Mouse (Mus musculus): ENCODE data around the gene Hyal3.
"Not testable (repeated sequence)": the region's sequence is repeated elsewhere in the genome, so short reads cannot be mapped to it uniquely, and the experiment has no call there.

Hyal3 gene

DNA sequence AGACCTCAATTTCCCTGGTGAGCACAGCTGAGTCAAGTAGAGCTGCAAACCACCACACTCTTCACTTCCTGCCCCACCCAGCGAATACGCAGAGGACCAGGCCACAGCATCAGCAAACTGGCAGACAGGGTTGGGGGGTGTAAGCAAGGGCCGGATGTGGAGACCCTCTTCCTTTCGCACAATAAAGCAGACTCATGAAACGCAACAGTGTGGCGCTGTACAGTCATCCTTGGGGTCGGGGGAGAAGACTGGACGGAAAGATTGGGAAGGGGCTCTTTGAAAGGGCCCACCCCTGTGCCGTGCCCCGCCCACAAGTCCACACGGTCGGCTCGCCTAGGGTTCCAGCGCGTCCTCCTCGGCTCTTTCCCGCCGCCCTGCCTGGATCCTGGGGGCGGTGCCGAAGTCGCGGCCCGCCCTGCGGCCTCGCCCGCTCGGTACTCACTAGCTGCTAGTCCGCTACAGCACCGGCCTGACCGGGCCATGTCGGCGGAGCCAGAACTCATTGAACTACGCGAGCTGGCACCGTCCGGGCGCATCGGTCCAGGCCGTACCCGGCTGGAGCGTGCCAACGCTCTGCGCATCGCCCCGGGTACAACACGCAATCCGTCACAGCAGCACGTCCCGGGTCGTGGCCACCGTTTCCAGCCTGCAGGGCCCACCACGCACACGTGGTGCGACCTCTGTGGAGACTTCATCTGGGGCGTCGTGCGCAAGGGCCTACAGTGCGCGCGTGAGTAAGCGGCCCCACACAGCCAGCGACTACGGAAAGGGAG lies 29.3 kb upstream of the Hyal3 start, which contains the start of gene Rassf1:
Gene Rassf1, plus strand, starts transcription at position 439 of the 773 bp plus-strand sequence.
- DNase-seq, result peak; percentile 87

DNA sequence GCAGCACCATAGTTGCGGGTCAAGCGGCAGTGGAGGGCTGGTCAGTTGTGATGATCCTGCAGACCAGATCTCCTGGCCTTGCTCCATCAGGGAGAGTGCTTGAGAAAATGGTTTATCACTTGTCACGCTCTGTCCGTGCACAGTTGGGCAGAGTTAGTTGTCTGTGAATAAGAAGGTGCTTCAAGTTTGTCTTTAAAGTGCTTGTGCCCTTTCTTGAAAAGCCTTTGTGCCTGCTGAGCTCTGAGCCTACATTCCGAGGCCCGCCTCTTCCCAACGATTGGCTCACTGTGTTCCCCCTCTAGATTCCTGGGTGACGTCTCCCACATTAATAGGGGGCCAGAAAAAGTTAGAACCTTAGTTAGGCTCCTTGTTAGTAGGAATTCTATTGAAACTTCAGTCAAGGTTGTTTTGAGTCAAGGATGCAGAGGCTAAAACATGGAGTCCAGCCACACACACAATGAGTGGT lies 28.7 kb upstream of the Hyal3 start:
- peak; percentile 41 for DNase-seq

DNA sequence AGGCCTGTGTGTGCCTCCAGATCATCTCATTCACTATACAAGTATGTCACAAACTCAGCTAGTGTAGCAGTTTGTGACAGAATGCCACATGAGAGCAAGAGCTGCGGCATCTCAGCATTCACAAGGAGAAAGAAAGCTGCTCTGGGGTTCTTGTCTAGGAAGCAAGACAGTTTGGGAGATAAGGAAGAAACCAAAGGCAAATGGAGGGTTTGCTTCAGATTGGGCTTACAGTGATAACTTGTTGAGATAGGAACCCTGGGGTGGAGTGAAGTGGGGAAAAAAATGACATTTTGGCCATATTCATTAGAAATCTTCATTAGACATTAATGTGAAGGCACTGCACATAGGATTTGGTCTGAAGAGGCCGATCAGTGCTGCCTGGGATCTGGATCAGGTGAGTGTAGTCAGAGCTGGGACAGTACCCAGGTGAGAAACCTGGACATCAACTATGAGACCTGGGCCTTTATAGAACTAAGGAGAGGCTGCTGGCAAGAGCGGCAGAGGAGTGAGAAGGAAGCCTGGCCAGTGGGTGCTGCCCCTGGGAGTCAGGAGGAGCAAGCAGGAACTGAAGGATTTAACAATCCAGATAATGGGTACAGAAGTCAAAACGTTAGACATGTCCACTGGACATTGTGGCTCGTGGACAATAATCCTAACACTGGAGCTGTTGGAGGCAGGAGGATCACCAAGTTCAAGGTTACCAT lies 27.8 kb upstream of the Hyal3 start:
- no peak for DNase-seq

DNA sequence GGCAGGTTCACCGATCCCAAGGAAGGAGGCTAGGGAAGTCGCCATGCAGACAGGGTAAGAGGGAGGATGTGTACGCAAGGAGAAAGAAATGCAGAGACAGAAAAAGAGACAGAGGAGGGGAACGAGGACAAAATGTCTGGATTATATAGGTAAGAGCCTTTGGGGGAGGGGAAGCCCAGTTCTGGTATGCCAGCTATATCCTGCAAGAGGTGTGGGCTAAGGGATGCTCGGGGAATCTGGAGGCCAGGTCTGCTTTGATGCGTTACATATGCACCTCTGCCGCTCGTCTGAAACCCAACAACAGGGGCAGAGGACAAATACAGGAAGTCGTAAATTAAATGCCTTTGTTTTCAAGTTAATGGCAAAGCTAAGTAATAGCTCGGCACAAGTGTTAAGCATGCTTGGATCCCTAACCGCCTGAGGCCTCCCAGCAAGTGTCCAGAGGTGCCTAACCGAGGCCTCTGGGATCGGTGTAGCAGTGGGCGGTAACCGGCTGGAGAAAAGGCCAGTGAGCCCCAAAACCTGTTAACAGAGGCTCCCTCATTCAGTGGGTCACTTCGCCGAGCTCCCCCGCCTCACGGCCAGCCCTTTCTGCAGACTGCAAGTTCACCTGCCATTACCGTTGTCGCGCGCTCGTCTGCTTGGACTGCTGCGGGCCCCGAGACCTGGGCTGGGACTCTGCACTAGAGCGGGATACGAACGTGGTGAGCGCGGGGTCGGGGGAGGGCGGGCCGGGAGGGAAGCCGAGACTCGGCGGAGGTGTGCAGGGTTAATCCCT lies 26.9 kb upstream of the Hyal3 start:
- peak; percentile 69 for DNase-seq

DNA sequence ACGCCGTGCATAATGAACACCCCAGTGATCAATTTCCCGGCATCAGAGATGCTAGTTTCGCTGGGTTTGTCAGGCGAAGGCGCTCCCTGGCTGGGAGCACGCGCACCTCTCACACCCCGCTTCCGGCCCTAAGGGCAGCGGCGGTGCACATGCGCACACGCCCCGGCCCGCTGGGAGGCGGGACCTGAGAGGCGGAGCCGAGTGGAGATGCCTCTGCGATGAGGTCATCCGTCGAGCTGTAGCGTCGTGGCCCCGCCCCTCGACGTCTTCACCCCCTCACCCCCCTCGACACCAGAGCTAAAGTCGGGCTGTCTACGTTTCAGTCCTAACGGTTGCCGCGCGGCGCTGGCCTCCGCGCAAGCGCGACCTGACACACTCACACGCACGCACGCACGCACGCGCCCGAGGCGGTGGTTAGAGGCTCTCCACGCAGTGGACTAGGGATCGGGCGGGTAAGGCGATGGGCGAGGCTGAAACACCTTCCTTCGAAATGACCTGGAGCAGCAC lies 26.2 kb upstream of the Hyal3 start:
- DNase-seq, result peak; percentile 98

DNA sequence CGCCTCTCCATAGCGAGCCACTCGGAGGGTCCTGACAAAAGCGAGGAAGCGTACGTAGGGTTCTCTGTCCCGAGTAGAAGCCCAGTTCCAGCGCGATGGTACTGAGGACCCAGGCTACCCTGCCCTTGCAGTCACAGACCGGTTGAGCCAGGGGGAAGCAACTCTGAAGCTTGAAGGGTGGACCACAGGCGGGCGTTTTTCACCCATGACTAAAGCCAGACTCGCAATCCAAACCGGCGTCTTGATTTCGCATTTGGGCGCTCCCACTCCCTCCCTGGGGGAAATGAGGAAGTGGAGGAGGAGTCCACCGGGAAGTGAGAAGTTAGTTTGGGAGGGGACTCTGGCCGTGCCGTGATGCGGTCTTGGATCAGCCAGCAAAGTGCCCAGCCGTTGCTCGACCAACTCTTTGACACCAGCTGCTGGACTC lies 25.6 kb upstream of the Hyal3 start:
- DNase-seq, result peak; percentile 82

DNA sequence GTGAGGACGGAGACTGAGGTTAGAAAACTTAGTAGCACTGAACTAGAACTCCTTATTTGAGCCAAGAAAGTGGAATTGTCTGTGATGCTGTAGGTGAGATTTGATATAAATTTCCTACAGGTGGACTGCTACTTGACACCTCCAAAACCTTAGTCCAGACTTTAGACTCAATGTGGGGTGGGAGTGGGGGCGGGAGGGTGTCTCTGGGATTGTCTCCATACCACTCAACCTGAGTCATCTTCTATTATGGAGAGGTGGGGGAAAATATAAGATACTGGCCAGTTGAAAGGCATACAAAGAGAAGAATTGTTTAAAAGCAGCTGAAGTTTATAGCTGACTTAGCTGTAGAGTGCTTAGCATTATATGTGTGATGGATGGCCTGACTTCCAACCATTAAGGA lies 24.9 kb upstream of the Hyal3 start:
- no peak for DNase-seq

DNA sequence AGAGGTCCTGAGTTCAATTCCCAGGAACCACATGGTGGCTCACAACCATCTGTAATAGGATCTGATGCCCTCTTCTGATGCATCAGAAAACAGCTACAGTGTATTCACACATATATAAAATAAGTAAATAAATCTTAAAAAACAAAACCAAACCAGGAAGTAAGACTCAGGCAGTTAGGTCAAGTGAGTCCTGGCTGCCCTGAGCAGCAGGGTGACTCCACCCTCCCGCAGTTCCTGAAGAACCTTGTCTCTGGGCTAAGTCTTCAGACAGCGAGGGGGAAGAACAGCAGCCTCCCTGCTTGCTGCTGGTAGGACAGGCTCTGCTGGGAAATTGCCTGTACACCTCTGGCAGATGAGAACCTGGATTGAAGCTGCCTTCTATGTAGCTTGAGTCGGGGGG lies 24.3 kb upstream of the Hyal3 start:
- no peak for DNase-seq

DNA sequence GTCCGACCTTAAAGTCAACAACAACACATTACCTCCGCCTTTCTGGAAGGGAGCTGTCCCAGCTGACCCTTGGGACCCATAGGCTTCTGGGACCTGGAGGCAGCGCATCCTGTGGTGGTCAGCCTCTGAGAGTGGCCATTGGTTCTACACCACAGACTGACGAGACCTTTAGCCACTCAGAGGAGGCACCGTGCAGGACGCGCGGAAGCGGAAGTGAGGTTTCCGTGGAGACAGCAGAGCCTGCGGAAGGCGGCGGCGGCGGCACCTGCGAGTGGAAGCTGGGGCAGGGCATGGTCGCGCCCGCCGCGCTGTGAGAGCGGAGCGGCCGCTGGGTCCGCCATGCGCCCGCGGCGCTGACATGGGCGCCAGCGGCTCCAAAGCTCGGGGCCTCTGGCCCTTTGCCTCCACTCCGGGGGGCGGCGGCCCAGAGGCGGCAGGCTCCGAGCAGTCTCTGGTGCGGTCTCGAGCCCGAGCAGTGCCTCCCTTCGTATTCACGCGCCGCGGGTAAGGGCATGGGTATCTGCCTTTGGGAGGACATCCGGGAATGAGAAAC lies 17.5 kb upstream of the Hyal3 start, which contains the start of gene Tusc2:
Gene Tusc2, plus strand, starts transcription at position 227 of the 553 bp plus-strand sequence.
- DNase-seq, result peak; percentile 96

DNA sequence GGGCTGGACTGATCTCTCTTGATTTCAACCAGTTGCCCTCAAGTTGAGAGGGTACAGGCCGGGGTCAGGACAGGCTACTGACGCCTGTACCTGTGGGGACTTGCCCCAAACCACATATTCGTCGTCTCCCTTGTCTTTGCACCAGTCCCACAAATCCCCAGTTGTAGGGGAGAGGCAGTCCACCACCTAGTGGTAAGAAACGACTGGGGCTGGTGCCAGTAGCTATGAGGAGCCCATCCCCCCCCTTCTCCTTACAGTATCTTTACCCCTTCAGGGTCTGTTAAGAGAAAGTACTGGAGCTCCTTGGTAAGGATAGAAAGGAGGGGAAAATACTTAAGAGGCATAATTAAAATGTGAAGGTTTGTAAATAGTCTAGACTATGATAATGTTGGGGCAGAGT lies 15.1 kb upstream of the Hyal3 start:
- DNase-seq, result peak; percentile 62

DNA sequence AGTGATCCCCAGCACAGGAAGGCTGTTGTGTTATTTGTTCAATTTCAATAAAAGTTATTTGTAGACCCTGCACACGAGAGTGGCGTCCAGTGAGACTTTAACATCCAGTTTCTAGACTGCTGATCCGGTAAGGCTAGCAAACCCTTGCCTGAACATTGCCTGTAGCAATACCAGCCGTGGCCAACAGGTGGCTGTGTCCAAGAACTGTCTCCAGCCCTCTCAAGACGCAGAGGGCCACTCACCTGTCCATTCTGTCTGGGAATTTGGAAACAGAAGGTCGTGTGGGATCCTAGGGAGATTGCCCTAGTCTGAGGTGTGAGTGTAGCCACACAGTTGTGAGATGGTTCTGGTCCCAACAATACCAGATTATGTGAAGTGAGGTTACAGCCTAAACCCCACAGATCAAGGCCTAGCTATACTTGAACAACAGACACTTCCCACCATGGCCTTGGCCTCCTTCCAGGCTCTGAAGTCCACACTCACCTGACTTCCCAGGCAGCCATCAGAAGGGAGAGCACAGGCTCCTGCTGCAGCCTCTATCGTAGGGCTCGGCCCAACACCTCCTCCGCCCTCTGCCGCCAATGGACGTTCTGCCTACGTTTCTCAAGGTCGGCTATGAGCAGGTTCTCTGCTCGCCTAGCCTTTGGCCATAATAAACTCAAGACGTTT lies 14.4 kb upstream of the Hyal3 start:
- DNase-seq, result peak; percentile 95

DNA sequence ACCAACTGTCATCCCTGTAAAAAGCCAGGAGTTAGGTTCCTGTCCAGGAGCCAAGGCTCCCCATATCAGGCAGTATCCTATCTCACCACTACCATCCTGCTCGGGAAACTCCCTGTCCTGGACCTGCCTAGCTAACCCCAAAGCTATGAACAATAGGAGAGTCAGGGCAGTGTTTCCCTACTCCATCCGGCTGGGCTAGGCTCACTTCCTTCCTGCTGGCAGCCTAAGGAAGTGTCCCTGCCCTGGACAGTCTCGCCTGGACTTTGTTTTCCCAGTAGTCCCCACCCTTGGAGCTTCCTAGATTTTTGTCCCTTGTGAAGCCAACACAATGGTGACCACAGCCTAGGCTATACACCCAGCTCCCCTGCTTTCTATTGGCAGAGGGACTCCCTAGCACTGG lies 13.8 kb upstream of the Hyal3 start:
- DNase-seq, result peak; percentile 69

DNA sequence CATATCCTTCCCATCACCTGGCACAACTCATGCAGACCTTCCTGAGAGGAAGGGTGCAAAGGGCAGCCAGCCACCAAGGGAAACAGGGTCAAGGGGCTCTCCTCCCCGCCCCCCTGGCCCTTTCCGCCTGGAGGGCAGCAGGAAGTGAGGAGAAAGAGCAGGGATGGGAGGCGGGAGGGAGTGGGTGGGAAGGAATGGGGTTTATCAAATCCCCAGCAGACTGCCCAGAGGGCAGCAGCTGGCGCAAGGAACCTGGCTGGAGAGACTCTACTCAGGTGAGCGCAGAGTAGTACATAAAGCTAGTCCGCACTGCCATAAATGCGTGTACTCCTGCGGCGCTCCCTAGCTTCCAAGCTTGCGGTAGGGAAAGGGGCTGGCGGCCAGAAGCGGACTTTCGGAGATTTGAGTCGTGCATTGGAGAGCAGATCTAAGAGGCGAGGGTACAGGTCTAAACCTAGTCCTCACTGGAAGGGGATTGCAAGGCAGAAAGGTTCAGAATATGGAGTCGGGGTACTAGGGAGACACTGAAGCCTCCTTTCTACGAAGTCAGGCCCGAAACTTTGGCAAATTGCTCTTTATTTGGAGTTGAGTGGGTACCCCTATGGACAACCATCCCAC lies 12.8 kb upstream of the Hyal3 start, which contains the start of gene Hyal2:
Gene Hyal2, plus strand, starts transcription at position 244 of the 618 bp plus-strand sequence.
- peak; percentile 86 for DNase-seq

DNA sequence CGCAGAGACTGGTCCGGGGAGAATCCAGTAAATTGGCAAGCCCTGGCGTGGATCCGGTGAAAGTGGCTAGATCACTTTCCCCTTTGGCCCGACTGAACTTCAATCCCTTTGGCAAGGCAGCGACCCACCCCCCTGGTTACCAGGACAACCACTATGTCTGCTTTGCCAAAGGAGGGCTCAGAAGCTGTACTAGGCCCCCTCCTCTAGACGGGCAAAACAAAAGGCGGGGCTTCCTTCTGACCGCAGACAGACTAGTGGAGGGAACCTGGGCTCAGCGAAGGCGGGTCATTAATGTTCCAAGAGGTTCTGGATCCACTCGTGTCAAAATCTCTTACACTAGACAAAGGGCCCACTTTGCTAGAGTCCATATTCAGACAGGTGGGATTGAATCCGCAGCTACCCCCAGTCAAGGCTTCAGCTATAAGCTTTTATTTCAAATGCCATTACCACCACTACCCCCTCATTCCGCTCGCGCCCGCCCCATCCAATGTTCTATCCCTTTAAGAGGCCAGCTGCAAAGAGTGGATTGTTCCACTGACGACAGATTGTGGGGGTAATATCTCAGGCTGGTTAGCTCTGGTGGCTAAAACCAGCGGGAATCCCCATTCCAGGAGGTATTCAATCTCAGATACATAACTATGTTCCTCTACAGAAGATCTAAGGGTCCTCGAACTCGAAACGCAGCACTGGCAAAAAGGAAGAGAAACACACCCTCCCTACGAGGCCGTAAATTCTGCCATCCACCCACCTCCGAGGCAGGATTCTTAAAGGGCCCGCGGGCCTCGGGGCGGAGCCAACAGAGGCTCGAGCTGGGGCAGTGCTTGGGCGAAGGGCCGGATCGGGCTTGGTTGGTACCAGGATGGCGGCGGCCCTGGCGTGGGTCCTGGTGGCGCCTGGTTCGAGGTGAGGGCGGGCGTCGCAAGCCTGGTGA lies 12.0 kb upstream of the Hyal3 start:
- peak; percentile 92 for DNase-seq

DNA sequence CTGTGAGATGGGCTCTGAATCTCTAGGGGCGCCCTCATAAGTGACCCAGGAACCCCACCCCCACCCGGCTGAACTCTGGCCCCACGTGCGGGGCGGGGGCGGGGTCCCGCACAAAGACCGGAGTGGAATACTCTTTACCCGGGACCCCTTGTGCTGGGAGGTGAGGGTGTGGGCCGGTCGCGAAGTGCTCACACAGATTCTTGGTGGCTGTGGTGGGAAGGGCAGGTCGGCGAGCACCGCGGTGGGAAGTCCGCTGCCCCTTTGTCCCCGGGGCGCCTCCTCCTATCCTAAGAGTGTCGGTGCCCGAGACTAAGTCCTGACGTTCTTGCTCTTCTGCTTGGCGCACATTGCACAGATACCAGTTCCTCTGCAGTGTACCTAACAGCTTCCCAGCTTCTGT lies 11.3 kb upstream of the Hyal3 start:
- no peak for DNase-seq

DNA sequence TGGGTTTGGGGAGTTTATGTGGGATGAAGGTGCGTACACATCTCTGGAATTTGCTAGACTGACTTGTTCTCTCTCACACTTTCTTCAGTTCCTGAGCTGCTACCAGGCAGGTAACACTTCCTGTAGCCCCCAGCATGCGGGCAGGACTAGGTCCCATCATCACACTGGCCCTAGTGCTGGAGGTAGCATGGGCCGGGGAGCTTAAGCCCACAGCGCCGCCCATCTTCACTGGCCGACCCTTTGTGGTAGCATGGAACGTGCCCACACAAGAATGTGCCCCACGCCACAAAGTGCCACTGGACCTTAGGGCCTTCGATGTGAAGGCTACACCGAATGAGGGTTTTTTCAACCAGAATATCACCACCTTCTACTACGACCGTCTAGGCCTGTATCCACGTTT lies 10.6 kb upstream of the Hyal3 start:
- DNase-seq, result peak; percentile 50

DNA sequence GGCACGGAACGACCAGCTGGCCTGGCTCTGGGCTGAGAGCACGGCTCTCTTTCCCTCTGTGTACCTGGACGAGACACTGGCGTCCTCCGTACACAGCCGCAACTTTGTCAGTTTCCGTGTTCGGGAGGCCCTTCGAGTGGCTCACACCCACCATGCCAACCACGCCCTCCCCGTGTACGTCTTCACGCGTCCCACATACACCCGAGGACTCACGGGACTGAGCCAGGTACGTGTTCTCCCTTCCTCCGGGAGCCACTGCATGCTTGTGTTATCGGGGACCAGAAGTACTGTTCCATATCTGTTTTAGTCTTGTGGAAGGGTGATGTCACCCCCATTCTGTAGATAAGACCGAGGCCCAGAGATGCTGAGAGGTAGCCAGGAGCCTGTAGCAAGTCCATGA lies 9.8 kb upstream of the Hyal3 start:
- DNase-seq, result no peak

DNA sequence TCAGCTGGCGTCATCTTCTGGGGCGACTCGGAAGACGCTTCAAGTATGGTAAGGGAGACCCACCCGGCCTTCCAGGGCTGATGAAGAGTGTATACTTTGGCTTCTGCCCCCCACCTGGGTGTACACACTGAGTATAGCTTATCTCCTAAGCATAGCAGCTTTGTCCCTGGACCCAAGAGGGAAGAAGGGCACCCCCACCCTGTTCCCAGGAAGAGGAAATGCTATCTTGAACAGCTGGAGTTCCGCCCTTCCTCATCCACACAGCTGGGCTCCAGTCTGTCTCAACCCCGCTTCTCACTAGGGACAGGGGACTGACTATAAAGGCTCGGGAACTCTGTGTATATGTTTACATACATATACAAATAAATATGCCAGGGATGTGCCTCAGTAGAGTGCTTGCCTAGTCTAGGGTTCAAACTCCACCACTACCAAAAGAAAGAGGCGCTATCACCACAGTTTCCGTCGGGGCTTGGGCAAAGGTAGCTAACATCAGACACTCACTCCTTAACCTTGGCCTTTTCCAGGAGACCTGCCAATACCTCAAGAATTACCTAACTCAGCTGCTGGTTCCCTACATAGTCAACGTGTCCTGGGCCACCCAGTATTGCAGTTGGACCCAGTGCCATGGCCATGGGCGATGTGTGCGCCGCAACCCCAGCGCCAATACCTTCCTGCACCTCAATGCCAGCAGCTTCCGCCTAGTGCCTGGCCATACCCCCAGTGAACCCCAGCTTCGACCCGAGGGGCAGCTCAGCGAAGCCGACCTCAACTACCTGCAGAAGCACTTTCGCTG lies 8.9 kb upstream of the Hyal3 start:
- no peak for DNase-seq

DNA sequence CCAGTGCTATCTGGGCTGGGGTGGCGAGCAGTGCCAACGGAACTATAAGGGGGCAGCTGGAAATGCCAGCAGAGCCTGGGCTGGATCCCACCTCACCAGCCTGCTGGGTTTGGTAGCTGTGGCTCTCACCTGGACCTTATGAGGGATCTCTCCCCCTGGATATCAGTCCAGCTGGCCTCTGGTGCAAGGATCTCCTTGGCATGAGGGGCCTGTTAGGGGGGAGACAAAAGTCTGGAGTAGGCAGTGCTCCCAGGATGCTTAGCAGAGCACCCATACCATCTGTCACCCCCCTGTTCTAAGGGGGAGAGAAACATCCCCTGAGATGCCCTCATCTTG lies 8.3 kb upstream of the Hyal3 start:
- no peak for DNase-seq

DNA sequence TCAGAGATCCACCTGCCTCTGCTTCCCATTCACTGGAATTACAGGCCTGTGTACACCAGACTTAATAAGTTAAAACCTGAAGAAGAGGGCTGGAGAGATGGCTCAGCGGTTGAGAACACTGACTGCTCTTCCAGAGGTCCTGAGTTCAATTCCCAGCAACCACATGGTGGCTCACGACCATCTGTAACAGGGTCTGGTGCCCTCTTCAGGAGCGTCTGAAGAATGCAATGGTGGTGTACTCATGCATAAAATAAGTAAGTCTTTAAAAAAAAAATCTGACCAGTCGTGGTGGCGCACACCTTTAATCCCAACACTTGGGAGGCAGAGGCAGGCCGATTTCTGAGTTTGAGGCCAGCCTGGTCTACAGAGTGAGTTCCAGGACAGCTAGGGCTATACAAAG lies 6.8 kb upstream of the Hyal3 start:
- DNase-seq, result not testable (repeated sequence)

Data from kidney, postnatal 10 days (tissue).